Mouse (Mus musculus) kidney, adult 2 months (tissue): ENCODE data around the gene Scaf1.

ENCODE experiments used
- CTCF ChIP-seq: fragments of 200-500 bp; conservative IDR thresholded peaks from 2 replicates; pipeline ENCODE4 v1.5.1; 2011; ENCODE audit warnings: low read depth, mild to moderate bottlenecking, control low read depth, low read length, moderate library complexity, mixed read lengths; ENCODE audit not compliant: insufficient read depth, insufficient read length
- POLR2A ChIP-seq: fragments of 200-500 bp; IDR thresholded peaks from one replicate; pipeline ENCODE4 v1.6.1; 2011; ENCODE audit warnings: low read depth, low read length, control low read depth

DNA sequence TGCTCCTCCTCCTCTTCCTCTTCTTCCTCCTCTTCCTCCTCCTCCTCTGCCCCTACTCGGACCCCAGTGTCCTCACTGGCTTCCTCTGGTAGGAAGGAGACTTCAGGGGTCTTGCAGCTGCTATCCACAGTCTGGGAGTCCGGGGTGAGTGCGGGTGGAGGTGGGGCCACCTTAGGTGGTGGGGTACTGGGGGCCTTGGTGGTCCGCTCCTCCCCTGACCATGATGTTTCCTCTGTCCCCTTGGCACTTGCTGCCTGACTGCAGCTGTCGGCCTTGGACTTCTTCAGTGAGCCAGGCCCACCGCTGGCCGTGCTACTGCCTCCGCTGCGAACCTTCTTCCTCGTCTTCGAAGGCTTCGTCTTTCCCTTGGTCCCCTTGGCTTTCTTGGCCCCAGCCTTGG is 9.7 kb downstream of the Scaf1 start:
- TF ChIP-seq CTCF (no peak), POLR2A (no peak)
